Mouse (Mus musculus): Measurements from ENCODE around the gene Ahsg.

DNA sequence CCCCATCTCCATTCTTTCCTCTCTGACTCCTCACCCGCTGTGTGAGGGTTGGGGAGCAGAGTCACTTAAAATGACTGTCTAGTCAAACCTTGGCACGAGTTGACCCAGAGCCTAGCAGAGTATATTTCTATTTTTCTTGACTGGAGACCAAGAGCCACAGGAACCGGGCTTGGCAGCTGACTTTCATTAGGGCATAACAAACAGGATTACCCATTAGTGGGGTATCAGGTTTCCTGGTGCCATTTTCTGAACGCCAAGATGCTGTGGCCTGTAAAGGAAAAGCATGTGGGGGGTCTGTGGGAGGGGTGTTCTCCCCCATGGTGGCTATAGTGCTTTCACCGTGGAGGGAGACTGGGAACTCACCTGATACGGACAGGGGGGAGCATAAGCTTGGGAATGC is 10.2 kb upstream of the Ahsg start:
- TF ChIP-seq CTCF (conservative IDR thresholded peaks at IDR 0.05; ENCODE audit: low read length) (no peak), NANOG (IDR thresholded peaks at IDR 0.05; ENCODE audit: borderline replicate concordance, low read length) (no peak), POU5F1 (IDR thresholded peaks at IDR 0.05; ENCODE audit: borderline replicate concordance, low read length) (no peak)
